Mouse (Mus musculus): ENCODE data around the gene Ccl1. TPM values are rescaled to one million over a fixed set of nuclear protein-coding genes. Genes with fewer than 3 reads are reported as not detected.
A peak's percentile ranks its signal among the peaks of the same experiment; 100 is the strongest.

Ccl1 gene
- polyA plus RNA-seq, 1 experiment, result not detected

DNA sequence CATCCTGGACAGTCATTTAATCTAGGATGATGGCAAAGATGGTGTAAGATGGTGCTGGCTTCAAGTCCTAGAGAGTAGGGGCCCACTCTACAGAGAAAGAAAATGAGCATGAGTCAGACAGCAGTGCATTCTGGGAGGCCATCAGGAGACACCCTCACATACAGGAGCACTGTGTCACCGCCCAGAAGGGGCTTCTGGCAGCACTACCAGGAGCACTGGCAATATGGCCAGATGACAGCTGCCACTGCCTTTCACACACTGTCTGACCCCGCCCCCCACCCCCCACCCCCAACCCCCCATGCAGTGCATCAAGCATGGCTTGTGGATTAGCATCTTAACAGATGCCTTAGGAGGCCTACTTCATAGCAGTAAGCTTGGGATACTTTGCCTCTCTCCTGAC, 89.0 kb downstream of the Ccl1 start:
- peaks cover 36% of the 10 kb centered on the region for H3K27me3 ChIP-seq (replicated peaks)
- no peaks in the 10 kb centered on the region for H3K36me3 ChIP-seq (replicated peaks; ENCODE audit: low read length)
- TF ChIP-seq GATA1 (IDR thresholded peaks at IDR 0.05; ENCODE audit: borderline replicate concordance, low read length) (no peak), FLI1 (IDR thresholded peaks at IDR 0.05; ENCODE audit: low read length) (no peak)
- no peak overlapping the region for H3K4me3 ChIP-seq (replicated peaks)
- H3K4me1 ChIP-seq, result peaks cover 11% of the 10 kb centered on the region
- no peaks in the 10 kb centered on the region for H3K9me3 ChIP-seq

DNA sequence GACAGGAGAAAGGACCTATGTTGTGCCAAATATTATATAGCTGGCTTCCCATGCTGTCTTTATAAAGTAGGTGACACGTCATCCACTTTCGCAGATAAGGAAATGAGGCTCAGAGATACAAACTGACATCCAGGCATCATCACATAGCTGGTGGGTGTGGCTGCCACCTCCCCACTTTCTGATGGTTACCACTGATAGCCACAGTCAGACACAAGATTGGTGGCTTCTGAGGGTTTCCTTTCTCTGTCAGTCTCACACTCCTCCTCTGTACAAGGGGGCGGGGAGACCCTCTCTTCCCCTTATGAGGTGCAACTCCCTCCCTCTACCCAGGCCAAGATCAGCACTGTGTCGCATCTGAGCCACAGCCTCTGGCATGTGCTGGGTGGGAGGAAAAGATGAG, 91.1 kb downstream of the Ccl1 start:
- H3K4me3 ChIP-seq (replicated peaks), result no peak overlapping the region
- H3K4me1 ChIP-seq, result peaks cover 11% of the 10 kb centered on the region
- H3K9me3 ChIP-seq, result no peaks in the 10 kb centered on the region
- peaks cover 25% of the 10 kb centered on the region for H3K27me3 ChIP-seq (replicated peaks)
- no peak for TF ChIP-seq FLI1 (IDR thresholded peaks at IDR 0.05; ENCODE audit: low read length)
- no peak for TF ChIP-seq GATA1 (IDR thresholded peaks at IDR 0.05; ENCODE audit: borderline replicate concordance, low read length)
- H3K36me3 ChIP-seq (replicated peaks; ENCODE audit: low read length), result no peaks in the 10 kb centered on the region

DNA sequence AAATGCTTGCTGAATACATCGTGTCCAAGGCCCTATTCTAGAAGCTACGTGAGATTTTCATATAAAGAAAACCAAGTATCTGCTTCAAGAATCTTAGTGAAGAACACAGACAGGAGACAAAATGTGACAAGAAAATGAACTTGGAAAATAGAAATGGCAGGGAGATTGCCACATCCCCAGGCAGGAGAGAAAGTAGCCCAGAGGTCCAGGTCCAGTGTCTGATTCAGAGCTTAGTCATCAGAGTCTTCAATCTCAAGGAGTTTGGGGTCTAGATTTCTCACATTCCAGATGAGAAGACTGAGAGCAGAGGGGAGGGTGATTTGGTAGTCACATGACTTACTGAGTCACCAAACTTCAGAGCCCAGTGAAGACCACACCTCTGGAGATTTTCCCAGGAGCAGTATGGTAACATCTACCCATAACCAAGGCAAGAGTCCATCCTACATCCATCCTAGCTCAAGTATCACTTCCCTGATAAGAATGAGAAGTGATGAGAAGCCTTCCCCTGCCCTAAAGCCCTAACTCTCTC, 98.5 kb downstream of the Ccl1 start:
- H3K27me3 ChIP-seq (replicated peaks), result peaks cover 58% of the 10 kb centered on the region
- peaks cover 44% of the 10 kb centered on the region for H3K4me1 ChIP-seq
- no peak overlapping the region for H3K4me3 ChIP-seq (replicated peaks)
- no peak for TF ChIP-seq FLI1 (IDR thresholded peaks at IDR 0.05; ENCODE audit: low read length)
- TF ChIP-seq GATA1 (IDR thresholded peaks at IDR 0.05; ENCODE audit: borderline replicate concordance, low read length), result no peak
- no peaks in the 10 kb centered on the region for H3K36me3 ChIP-seq (replicated peaks; ENCODE audit: low read length)
- H3K9me3 ChIP-seq, result peaks cover 10% of the 10 kb centered on the region

DNA sequence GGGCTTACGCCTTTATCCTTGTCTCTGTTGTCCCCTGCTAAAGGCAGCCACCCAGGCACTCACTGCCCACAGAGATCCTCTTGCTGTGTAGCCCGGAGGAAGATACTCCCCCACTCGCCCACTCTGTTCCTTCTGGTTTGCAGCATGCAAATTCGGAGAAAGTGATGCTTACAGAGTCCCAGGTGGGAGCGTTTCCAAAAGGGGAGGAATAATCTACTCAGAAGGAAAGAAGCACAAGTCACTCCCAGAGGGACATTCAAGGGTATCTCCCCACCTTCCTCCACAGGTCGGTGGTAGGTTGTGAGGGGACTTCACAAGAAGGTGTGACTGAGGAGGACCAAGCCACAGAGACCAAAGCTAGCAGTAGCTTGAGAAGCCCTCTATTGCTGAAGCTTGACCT, 100.3 kb downstream of the Ccl1 start:
- Histone ChIP-seq H3K36me3 (replicated peaks; ENCODE audit: low read length) (no peaks in the 10 kb centered on the region), H3K9me3 (peaks cover 10% of the 10 kb centered on the region), H3K4me3 (replicated peaks) (no peak overlapping the region), H3K4me1 (peaks cover 44% of the 10 kb centered on the region), H3K27me3 (replicated peaks) (peaks cover 52% of the 10 kb centered on the region)
- TF ChIP-seq GATA1 (IDR thresholded peaks at IDR 0.05; ENCODE audit: borderline replicate concordance, low read length) (no peak), FLI1 (IDR thresholded peaks at IDR 0.05; ENCODE audit: low read length) (no peak)

DNA sequence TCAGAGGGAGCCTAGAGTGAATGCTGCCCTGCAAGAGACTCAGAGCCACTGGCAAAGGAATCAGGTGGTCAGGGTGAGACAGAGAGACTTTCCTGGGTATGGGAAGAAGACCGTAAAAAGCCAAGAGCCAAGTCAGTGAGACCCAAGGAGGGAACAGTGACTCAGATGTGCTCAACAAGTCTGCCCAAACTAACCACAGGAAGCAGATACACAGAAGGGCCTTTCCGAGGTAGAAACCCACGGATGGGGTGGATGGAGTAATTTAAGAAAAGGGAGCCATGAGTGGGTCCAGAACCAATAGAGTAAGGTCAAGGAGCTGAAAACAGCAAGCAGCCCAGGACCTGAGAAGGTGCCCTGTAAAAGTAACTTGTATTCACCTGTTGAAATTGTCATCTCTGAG, 101.8 kb downstream of the Ccl1 start:
- H3K36me3 ChIP-seq (replicated peaks; ENCODE audit: low read length), result no peaks in the 10 kb centered on the region
- H3K4me1 ChIP-seq, result peaks cover 44% of the 10 kb centered on the region
- H3K9me3 ChIP-seq, result peaks cover 10% of the 10 kb centered on the region
- peak overlapping the region; percentile 60 for H3K4me3 ChIP-seq (replicated peaks)
- TF ChIP-seq GATA1 (IDR thresholded peaks at IDR 0.05; ENCODE audit: borderline replicate concordance, low read length) (no peak), FLI1 (IDR thresholded peaks at IDR 0.05; ENCODE audit: low read length) (no peak)
- H3K27me3 ChIP-seq (replicated peaks), result peaks cover 45% of the 10 kb centered on the region

DNA sequence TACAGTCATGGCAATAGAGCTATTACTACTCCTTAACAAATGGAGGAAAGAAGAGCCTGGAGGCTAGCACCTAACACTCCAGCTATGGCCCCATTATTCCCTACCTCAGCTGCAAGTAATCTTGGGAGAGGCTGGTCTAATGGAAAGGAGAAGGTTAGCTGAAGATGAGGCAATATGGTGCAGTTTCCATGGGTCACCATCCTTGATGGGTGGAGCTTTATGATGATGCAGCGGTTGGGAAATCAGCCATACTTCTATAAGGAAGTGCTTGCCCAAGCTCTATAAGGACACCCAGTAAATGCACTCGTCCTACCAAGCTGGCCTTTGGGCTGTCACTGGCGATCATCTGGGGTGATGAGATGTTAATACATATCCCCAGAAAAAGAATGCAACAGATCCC, 107.7 kb downstream of the Ccl1 start:
- peaks cover 4% of the 10 kb centered on the region; the same call in 1 of the 2 replicates for H3K9me3 ChIP-seq
- TF ChIP-seq FLI1 (IDR thresholded peaks at IDR 0.05; ENCODE audit: low read length), result no peak
- no peak for TF ChIP-seq GATA1 (IDR thresholded peaks at IDR 0.05; ENCODE audit: borderline replicate concordance, low read length)
- H3K4me1 ChIP-seq, result peaks cover 24% of the 10 kb centered on the region
- H3K27me3 ChIP-seq (replicated peaks), result peaks cover 22% of the 10 kb centered on the region
- H3K36me3 ChIP-seq (replicated peaks; ENCODE audit: low read length), result no peaks in the 10 kb centered on the region
- no peak overlapping the region for H3K4me3 ChIP-seq (replicated peaks)

DNA sequence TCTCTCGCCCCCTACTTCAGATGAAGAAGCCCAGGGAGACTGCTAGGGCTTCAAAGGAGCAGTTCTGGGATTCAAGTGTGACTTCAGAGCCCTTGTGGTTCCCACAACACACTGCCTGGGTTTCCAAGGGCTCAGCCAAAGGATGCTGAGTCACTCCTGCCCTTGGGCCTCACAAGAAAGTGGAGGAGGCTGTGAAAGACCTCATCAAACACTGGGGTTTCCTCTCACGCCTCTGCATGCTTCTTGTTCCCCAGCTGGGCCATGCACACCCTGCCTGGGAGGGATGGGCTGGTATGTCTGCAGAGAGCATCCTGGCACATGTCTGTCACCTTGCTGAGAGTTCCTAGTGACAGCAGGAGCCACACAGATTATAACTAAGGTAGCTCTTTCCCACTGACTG, 110.5 kb downstream of the Ccl1 start:
- Histone ChIP-seq H3K36me3 (replicated peaks; ENCODE audit: low read length) (no peaks in the 10 kb centered on the region), H3K4me1 (peaks cover 20% of the 10 kb centered on the region), H3K9me3 (no peaks in the 10 kb centered on the region), H3K4me3 (replicated peaks) (no peak overlapping the region), H3K27me3 (replicated peaks) (peaks cover 24% of the 10 kb centered on the region)
- no peak for TF ChIP-seq FLI1 (IDR thresholded peaks at IDR 0.05; ENCODE audit: low read length)
- TF ChIP-seq GATA1 (IDR thresholded peaks at IDR 0.05; ENCODE audit: borderline replicate concordance, low read length), result no peak

DNA sequence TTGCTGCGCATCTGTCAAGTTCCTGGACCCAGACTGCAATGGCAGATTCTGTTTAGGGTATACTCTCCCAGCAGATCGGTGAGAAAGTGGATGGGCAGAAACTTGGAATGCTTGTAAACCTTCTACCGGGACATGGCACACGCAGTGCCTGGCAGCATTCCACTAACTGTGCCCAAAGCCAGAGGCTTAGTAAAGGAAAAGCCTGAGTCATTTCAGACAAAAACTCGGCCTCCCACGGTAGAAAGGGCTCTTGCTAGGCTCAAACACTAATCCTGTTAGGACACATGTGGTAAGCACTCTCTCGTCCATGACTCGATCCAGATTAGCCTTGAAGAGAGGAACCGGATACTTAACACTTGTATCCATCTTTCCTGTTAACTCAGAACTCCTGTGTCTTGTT, 111.7 kb downstream of the Ccl1 start:
- Histone ChIP-seq H3K9me3 (no peaks in the 10 kb centered on the region), H3K27me3 (replicated peaks) (peaks cover 26% of the 10 kb centered on the region), H3K36me3 (replicated peaks; ENCODE audit: low read length) (no peaks in the 10 kb centered on the region), H3K4me1 (peaks cover 20% of the 10 kb centered on the region), H3K4me3 (replicated peaks) (no peak overlapping the region)
- TF ChIP-seq FLI1 (IDR thresholded peaks at IDR 0.05; ENCODE audit: low read length) (no peak), GATA1 (IDR thresholded peaks at IDR 0.05; ENCODE audit: borderline replicate concordance, low read length) (no peak)

DNA sequence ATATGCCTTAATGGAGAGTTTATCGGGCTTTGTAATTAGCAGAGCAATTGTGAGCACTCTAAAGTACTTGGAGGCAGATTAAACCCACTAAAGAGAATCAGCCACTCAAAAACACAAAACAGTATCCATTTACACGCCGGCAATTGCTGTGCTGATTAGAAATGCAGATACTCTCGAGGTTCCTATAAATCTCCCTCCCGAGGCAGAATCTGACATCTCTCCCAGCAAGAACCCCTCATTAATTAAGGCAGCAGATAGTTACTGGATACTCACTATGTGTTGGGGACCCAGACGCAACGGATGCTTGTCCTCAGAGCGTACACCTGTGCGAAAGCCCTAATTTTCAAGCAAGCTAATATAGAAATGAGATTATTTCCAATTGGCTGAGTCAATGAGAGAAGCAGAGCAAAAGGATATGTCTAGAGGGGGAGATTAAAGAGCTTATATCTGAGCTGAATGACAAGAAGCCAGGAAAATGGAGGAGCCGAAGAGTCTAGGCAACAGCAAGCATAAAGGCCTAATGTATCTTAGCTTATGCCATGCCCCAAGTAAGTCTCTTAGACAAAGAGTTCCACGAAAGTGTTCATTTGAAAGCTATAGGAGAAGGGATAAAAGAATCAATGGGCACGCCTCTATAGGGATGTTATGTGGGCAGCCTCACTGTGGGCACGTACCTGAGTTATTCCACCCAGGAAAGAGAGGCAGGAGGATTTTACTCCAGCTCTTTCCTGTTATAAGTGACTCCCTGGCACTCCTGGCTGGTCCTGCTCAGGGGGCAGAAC, 115.5 kb downstream of the Ccl1 start:
- no peak for TF ChIP-seq FLI1 (IDR thresholded peaks at IDR 0.05; ENCODE audit: low read length)
- TF ChIP-seq GATA1 (IDR thresholded peaks at IDR 0.05; ENCODE audit: borderline replicate concordance, low read length), result no peak
- Histone ChIP-seq H3K27me3 (replicated peaks) (peaks cover 35% of the 10 kb centered on the region), H3K4me3 (replicated peaks) (no peak overlapping the region), H3K36me3 (replicated peaks; ENCODE audit: low read length) (no peaks in the 10 kb centered on the region), H3K4me1 (peaks cover 18% of the 10 kb centered on the region), H3K9me3 (no peaks in the 10 kb centered on the region)

DNA sequence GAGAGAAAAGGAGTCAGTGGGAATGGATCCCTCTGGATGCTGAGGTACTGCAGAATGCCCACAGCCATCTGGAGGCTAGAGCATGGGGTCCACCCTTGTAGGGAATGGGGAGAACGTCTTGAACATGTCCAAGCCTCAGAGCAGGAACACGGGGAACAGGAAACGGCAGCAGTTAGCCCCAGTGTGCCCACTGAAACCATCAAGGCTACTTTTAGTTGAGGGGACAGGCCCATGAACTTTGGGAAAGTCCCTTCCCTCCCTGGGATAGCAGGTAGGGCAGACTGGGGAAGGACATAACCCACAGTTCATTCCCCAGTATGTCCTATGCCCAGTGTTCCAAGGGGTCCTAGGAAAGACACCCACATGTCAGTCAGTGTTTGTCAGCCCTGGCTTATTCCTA, 119.8 kb downstream of the Ccl1 start:
- H3K27me3 ChIP-seq (replicated peaks), result peaks cover 35% of the 10 kb centered on the region
- H3K9me3 ChIP-seq, result no peaks in the 10 kb centered on the region
- no peaks in the 10 kb centered on the region for H3K36me3 ChIP-seq (replicated peaks; ENCODE audit: low read length)
- TF ChIP-seq GATA1 (IDR thresholded peaks at IDR 0.05; ENCODE audit: borderline replicate concordance, low read length) (no peak), FLI1 (IDR thresholded peaks at IDR 0.05; ENCODE audit: low read length) (no peak)
- H3K4me1 ChIP-seq, result peaks cover 39% of the 10 kb centered on the region
- no peak overlapping the region for H3K4me3 ChIP-seq (replicated peaks)
